Mouse (Mus musculus) kidney, postnatal 36 days (tissue): ENCODE measurements at regions not wholly inside any gene's neighbourhood (a gene's known extent, or its start where the extent isn't known, plus 50 kb on each side); places are given as distances from the start of the nearest gene placed in this dataset.

ENCODE experiments used
- DNase-seq, 2 experiments: peaks; one replicate each; pipeline ENCODE4 v3.0.0; 2021 to 2022; ENCODE audit warnings: mixed read lengths in 2 of 2

DNA sequence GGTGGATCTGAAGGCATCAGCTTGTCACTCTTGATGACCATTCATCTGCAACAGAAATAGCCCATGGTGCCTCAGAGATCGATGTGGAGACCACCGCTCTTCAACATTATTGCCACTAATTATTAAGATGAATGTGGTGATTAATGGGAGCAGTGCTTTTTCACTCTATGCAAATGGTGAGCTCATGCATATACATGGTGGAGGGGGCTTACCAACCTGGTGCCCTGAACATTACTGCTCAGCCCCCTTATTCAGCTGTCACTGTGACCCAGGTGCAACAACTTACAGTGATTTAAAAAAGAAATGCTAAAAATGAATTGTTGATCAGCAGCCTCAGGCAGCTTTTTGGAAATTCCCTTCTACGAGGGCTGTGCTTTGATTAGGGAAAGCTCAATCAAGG lies 334.9 kb upstream of the Meis1 start:
- DNase-seq: no peak

- no peak for DNase-seq
Observed at GRCm38 (mm10) chr11:19355179-19355578, 336.4 kb upstream of the Meis1 start.

- DNase-seq: no peak
Observed at GRCm38 (mm10) chr11:19356151-19356550, 337.4 kb upstream of the Meis1 start.

DNA sequence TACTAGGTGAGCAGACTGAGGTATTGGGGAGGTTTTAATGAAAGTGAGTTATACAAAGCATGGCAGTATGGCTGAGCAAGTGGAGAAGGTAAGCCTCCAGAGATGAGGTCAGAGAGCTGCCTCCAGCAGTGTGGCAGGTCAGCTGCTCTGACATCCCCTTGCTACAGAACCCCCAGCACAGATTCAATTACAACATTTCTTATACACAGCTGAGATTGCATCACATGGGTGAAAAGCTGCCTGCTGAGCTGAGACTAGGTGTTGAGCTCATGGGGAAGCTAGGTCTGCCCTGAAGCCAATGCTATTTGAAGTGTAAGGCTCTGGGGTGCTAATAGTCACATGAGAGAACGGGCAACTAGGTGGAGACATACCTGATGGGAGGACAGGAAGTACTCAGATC lies 350.4 kb upstream of the Meis1 start:
- DNase-seq: no peak

DNA sequence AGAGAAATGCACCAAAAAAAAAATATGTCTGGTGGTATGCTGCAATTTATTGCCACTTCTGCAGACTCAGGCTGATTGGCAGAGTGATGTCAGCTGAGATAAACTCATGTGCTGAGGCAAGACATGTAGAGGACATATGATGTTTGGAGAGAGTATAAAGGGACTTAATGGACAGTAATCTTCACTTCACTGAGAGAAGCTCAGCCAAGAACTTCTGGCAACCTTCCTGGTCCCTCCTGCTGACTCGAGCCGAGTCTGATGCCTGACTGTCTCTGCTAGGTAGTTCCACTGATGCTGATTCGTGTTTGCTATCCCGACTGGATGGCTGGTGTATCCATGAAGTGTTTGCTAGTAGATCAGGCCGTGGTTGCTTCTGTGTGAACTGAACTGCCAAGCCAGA lies 354.7 kb upstream of the Meis1 start:
- no peak for DNase-seq

GRCm38 (mm10) chr11:19380935-19381334 lies 362.1 kb upstream of the Meis1 start:
- DNase-seq: no peak

DNA sequence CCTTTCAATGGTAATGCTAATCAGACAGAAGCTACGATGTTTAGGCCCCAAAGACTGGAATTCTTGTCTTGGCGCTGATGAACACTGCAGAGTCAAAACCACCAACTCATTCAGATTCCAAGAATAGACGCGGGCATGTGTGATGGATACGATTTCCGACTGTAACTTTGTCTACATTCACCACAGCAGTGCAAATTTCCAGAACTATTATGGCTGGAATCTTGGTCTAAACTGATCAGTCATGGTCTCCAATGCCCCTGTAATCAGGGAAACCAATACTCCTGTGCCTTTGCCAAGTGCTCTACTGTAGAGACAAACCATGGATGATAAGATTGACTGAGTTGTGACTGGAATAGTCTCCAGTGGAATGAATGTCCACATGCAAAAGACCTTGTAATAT lies 370.4 kb upstream of the Meis1 start:
- no peak for DNase-seq

GRCm38 (mm10) chr11:19392190-19392589 lies 373.4 kb upstream of the Meis1 start:
- no peak for DNase-seq

DNA sequence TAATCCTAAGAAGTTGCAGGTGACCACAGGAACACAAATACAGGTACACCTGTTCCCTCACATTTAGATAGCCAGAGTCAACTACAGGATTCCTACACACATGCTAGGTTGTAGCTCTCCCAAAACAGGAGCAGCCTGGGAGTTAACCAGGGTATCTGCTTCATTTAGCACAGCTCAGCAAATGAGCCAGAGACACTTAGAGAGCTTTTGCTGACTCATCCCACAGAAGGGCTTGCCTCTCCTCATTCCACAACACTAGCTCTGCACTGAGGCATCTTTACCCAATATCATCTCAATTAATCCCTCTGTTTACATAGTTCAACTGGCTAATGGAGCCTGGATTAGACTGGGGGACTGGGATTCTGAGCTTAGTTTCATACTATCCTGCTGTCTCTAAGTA lies 375.6 kb upstream of the Meis1 start:
- no peak for DNase-seq

DNA sequence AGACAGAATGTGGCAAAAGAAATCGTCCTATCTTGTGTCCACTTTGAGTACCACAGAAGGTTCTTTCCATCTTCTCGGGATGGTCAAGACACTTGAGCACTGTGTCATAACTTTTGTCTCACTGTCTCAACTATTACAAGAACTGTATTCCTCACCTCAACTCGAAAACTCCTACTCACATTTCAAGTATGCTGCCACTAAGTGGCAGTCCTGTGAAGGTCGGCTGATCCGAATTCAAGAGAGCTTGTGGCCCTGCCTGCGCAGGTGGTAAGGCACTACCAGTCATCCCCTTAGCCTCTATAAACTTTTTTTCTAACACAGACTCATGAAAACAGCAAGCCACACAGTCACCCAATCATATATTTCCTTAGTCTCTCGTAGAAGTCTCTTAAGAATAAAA lies 381.6 kb upstream of the Meis1 start:
- DNase-seq: no peak

GRCm38 (mm10) chr11:19420143-19420542 lies 401.4 kb upstream of the Meis1 start:
- no peak for DNase-seq

- DNase-seq: peak in 1 of 2 experiments; percentile 11
Observed at GRCm38 (mm10) chr11:19423268-19423667, 404.5 kb upstream of the Meis1 start.

DNA sequence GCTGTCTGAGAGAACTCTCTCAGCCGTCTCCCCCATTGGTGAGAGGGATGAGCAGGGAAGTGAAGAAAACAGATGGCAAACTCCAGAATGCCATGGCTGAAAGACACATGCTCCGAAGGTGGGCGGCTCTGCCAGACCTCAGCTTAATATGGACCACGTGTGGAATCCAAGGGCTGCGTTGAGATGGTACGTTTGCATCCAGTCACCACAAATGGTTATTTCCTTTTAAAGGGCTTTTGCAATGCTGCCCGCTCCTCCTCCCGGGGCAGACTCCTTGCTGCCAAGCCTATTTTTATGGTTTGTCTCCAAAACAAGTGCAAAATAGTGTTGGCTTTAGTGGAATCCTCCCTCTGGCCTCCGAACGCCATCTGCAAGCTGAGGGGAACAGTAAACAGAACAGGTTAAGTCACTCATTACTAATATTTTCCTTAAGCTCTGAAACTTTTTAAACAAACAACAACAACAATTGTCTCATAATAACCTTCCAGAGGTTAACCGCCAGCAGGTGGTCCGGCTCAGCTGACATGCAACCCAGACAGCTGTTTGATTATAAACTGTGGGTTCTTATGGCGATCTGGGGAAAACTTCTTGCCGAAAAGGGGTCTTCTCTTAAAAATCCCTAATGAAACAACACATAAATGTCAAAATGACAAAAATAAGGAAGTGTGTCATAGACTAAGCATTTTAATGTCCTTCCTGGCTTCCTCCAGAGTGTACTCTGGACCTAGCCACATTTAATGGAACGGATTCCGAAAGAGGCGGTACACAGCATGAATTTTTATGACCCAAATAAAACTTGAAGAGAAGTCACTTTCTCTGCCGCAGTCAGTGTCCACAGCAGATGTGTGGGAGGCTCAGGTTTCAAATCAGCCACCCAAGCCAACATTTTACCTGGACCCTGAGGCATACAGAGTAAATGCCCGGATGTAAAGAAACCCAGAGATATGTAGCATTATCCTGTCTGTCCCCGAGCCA lies 405.3 kb upstream of the Meis1 start:
- DNase-seq: peak; percentile 49 to 59

DNA sequence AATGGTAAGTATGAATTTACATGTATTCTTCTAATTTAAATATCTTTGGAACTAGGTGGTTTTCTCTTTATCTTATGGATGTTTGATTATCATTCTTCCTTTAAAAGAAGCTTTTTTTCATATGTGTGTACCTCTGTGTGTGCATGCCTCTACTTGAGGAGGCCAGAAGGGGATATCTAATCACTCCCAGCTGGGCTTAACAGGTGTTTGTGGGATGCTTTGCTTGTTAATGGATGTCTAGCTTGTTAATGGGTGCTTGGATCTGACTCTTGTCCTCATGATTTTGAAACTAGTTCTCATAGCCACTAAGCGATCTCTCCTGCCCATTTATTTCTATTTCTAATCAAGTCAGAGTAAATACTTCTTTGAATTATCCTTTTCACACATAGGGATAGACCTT lies 408.8 kb upstream of the Meis1 start:
- DNase-seq: no peak

GRCm38 (mm10) chr11:19433680-19434619 lies 415.2 kb upstream of the Meis1 start:
- peak in 1 of 2 experiments; percentile 5 for DNase-seq

DNA sequence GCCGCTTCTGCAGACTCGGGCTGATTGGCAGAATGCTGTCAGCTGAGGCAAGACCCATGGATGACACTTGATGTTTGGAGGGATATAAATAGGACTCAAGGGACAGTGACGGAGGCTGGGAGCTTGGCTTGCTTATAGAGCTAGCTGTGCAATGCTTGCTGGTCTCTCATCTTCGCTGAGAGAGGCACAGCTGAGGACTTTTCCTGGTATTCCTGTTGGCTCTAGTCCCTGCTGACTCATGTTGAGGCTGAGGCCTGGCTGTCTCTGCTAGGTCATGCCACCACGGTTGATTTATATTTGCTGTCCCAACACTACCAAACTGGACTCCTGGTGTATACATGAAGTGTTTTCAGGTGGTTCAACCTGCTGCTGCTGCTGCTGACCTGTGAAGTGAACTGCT lies 419.6 kb upstream of the Meis1 start:
- DNase-seq: no peak

DNA sequence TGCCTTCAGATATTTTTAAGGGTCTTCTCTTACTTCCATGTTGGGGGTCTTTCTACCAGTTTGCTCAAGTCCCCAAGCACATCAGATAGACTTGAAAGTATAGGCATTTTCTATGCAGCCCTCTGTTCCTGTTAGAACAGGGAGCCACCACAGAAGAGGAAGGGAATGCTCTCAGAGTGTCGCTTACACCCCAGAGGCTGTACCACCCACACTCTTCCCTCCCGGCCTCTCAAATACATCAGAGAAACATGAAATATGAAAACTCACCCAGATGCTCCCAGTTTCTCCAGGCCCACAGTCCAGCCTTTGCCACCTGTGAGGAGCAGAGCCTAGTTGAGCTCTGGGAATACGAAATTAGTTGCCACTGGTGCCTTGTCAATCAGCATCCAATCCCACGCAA lies 423.2 kb upstream of the Meis1 start:
- DNase-seq: no peak

DNA sequence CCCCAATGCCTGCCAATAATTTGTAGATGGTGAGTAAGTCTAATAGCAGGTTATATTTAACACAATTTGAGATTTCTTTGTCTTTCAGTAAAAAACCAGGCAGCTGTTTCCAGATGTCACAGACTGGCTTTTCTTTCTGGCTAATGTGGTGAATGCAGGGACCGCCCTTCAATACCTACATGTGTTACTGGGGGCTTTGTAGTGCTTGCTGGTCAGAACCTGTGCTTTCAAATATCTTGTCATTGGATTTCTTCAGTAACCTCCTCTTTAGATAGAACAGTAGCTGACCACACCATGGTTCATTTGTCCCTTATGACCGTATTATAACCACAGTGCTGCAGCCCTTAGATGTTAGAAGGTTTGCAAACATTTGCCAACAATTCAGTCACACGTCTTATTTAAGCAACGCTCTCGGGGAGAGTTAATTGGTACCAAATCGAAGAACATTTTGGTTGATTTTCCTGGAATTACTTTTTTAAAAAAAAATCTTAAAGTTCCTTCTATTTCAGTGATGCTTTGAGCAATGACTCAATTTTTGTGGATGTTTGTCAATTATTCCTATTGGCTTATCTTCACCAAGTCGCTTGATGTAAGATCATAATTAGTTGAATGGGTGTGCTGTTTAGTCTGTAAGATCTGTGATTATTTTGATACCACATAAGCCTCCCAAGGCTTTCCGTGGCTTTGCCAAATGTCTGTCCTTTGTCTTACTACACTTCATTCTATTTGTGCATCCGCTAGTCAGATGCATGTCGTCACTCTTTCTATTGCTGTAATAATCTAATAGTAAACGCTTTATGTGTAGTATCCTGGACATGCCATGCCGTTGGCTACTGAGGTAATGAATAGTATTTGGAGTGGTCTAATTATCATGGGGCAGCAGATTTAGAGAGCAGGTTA lies 436.9 kb upstream of the Meis1 start:
- no peak for DNase-seq

DNA sequence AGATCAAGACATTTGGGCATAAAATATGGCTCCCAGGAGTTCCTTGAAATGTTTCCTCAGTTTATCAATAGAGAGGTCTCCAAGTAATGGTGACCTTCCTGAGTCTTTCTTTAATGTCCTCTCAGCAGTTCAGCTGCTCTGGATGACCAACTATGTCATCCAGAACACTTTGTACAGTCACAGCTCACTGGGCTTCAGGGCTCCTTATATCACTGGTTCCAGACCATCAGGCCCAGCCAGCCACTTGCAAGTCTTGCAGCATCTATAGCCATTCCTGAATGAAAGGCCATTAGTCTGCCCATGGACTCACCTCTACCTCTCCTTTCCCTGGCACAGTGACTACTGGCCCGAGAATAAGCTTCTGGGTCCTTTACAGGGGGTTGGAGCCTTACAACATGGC lies 437.8 kb upstream of the Meis1 start:
- DNase-seq: no peak

DNA sequence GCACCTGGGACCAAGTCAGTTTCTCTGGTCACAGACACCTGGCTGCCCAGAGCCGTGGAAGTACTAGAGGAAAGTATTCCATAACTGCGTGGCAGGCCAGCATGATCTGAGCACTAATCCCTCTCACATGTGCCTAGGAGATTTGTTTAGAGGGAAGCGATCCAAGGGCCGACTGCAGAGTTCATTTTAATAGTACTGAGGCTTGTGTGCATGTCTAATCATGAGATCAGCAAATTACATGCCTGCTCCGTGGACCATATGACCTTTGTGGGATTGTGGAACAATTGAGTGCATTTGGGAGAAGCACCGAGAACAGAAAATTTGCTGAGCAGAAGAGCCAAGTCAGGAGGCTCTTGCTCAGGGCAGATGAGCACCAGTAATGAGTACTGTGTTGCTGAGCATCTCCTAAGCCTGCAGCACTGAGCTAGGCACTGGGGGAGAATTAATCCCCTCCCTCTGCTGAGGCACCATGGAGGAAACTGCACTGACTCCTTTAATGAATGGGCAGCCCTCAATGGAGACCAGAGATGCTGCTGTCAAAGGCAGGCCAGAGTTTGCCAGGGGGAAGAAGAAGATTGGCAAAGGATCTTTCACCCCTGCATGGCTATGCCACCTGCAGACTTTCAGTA lies 445.1 kb upstream of the Meis1 start:
- no peak for DNase-seq

DNA sequence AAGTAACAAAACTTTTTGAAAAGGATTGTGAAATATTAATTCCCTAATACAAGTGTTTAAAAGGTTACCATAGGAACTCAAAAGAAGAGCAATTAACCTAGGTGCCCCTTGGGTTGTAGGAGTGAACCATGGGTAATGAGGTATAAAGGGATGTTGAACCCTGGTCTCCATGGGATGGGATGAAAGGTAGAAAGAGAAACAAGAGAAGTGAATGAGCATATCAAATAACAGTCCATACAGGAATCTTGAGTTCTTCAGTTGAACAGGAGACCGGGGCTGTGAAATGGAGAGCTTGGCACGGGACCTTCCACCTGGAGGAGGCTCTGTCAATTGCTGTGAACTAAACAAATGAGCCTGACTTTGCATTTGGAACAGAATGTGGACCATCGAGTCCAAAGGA lies 449.6 kb upstream of the Meis1 start:
- no peak for DNase-seq

- no peak for DNase-seq
Observed at GRCm38 (mm10) chr11:19468803-19469202, 450.0 kb upstream of the Meis1 start.
